Mouse (Mus musculus) bone marrow, adult 2 months (tissue): Measurements from ENCODE around the gene Rimbp3.
A peak's percentile ranks its signal among the peaks of the same experiment; 100 is the strongest.

ENCODE experiments used
- CTCF ChIP-seq: fragments of 200-500 bp; IDR thresholded peaks from 2 replicates; pipeline ENCODE4 v1.5.1; 2011; ENCODE audit warnings: low read length, control low read depth; ENCODE audit not compliant: control insufficient read depth, insufficient read depth
- POLR2A ChIP-seq: fragments of 200-500 bp; IDR thresholded peaks from 2 replicates; pipeline ENCODE4 v1.6.1; 2011; ENCODE audit warnings: low read depth, mild to moderate bottlenecking, control low read depth, low read length, borderline replicate concordance; ENCODE audit not compliant: control insufficient read depth

DNA sequence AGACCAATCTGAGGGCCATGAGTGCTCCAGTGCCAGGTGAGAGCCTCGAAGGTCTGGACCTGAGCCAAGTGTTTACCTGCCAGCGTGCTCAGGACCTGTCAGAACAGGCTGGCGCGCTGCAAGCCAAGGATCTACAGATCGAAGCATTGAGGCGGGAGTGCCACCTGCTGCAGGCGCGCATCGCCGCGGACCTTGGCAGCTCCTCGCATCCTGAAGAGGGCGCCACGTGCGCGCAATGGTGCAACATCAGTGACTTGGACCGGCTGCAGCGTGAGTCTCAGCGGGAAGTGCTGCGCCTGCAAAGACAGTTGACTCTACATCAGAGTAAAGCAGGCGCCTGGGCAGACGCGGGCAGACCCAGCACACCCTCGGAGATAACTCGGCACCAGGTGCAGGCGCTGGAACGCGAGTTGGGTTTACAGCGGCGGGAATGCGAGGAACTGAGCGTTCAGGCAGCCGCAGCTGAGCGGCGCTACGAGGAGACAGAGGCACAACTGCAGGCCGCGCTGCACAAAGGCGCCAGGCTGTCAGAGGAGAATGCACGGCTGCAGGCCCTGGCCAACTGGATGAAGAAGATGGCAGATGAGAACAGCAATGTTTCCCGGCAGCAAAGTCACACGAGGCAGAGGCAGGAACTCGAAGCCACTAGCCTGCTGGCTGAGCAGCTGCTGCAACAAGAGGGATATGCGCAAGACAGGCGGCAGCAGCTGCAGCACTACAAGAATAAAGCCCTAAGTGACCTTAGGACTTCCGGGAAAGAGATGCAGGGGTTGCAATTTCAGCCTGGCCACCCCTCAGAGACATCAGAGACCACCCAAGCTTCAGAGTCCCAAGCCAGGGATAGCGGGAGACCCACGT is 1.8 kb downstream of the Rimbp3 start:
- TF ChIP-seq CTCF (peak; percentile 93), POLR2A (peak; percentile 37; the same call in 1 of the 2 replicates)
